8 mouse cellular contexts compared by ENCODE assay signal in genomic region chrX:129750606-129751005, GRCm38 (mm10). TPM values are rescaled to one million over a fixed set of nuclear protein-coding genes. Genes with fewer than 3 reads are reported as not detected.
DNase-seq lines count a peak whose midpoint lies in the region; ATAC-seq lines count a peak whose summit lies in the region.

No protein-coding gene starts in this region.

- WGBS in neural tube, embryonic 11.5 days = 14% methylated on average over 6 of the region's 6 CpGs
- 25% methylated on average over 6 of the region's 6 CpGs for WGBS in forebrain, embryonic 14.5 days
- WGBS in limb, embryonic 15.5 days = 17% methylated on average over 6 of the region's 6 CpGs
- WGBS in neural tube, embryonic 12.5 days = 34% methylated on average over 6 of the region's 6 CpGs

- no peak overlapping the region for H3K27ac ChIP-seq in neural tube, embryonic 11.5 days (ENCODE audit: low read depth, low read length)
- H3K27ac ChIP-seq in forebrain, embryonic 14.5 days (ENCODE audit: low read depth, low read length) = no peak overlapping the region
- peak overlapping the region; percentile 69 for H3K27ac ChIP-seq in limb, embryonic 15.5 days
- H3K27ac ChIP-seq in neural tube, embryonic 12.5 days = no peak overlapping the region

- no peaks in the 10 kb centered on the region for H3K9me3 ChIP-seq in neural tube, embryonic 11.5 days (ENCODE audit: control insufficient read depth, low read length)
- H3K9me3 ChIP-seq in forebrain, embryonic 14.5 days (replicated peaks; ENCODE audit: control insufficient read depth, low read length) = no peaks in the 10 kb centered on the region
- H3K9me3 ChIP-seq in limb, embryonic 15.5 days = no peaks in the 10 kb centered on the region
- H3K9me3 ChIP-seq in neural tube, embryonic 12.5 days = no peaks in the 10 kb centered on the region

- peak overlapping the region; percentile 60 for H3K9ac ChIP-seq in neural tube, embryonic 11.5 days (ENCODE audit: low read length)
- peak overlapping the region; percentile 69 for H3K9ac ChIP-seq in forebrain, embryonic 14.5 days (ENCODE audit: low read length)
- H3K9ac ChIP-seq in limb, embryonic 15.5 days = peak overlapping the region; percentile 45; the same call in 1 of the 2 replicates
- H3K9ac ChIP-seq in neural tube, embryonic 12.5 days = peak overlapping the region; percentile 54; the same call in 1 of the 2 replicates

- peak overlapping the region; percentile 47 for H3K4me3 ChIP-seq in neural tube, embryonic 11.5 days (ENCODE audit: low read depth, low read length)
- H3K4me3 ChIP-seq in forebrain, embryonic 14.5 days (ENCODE audit: low read depth, low read length) = peak overlapping the region; percentile 48
- H3K4me3 ChIP-seq in limb, embryonic 15.5 days = peak overlapping the region; percentile 57
- peak overlapping the region; percentile 50 for H3K4me3 ChIP-seq in neural tube, embryonic 12.5 days

- H3K4me1 ChIP-seq in neural tube, embryonic 11.5 days (ENCODE audit: control insufficient read depth, insufficient read depth, low read length) = no peaks in the 10 kb centered on the region
- no peaks in the 10 kb centered on the region for H3K4me1 ChIP-seq in forebrain, embryonic 14.5 days (ENCODE audit: control insufficient read depth, insufficient read depth, low read length)
- H3K4me1 ChIP-seq in limb, embryonic 15.5 days = no peaks in the 10 kb centered on the region
- no peaks in the 10 kb centered on the region for H3K4me1 ChIP-seq in neural tube, embryonic 12.5 days

- DNase-seq in neural tube, embryonic 11.5 days (ENCODE audit: low spot score) = no peak
- no peak for DNase-seq in neural tube, embryonic 10.5 days (ENCODE audit: extremely low spot score, low spot score)
- no peak for DNase-seq in forebrain, embryonic 14.5 days (ENCODE audit: low spot score)
- DNase-seq in thymus, adult 18-20 months = no peak
- no peak for DNase-seq in spleen, adult 12 weeks (ENCODE audit: low spot score)

- no peaks in the 10 kb centered on the region for H3K36me3 ChIP-seq in neural tube, embryonic 11.5 days (ENCODE audit: control insufficient read depth, insufficient read depth, low read length)
- H3K36me3 ChIP-seq in forebrain, embryonic 14.5 days (ENCODE audit: control insufficient read depth, insufficient read depth, low read length) = no peaks in the 10 kb centered on the region
- no peaks in the 10 kb centered on the region for H3K36me3 ChIP-seq in limb, embryonic 15.5 days
- no peaks in the 10 kb centered on the region for H3K36me3 ChIP-seq in neural tube, embryonic 12.5 days

- no peaks in the 10 kb centered on the region for H3K27me3 ChIP-seq in neural tube, embryonic 11.5 days (ENCODE audit: control insufficient read depth, insufficient read depth, low read length)
- no peaks in the 10 kb centered on the region for H3K27me3 ChIP-seq in forebrain, embryonic 14.5 days (replicated peaks; ENCODE audit: control insufficient read depth, insufficient read depth, low read length)
- no peaks in the 10 kb centered on the region for H3K27me3 ChIP-seq in limb, embryonic 15.5 days
- H3K27me3 ChIP-seq in neural tube, embryonic 12.5 days (replicated peaks) = no peaks in the 10 kb centered on the region

- peak overlapping the region; percentile 45 for H3K4me2 ChIP-seq in neural tube, embryonic 11.5 days (ENCODE audit: low read depth)
- H3K4me2 ChIP-seq in forebrain, embryonic 14.5 days (ENCODE audit: low read length) = peak overlapping the region; percentile 48
- peak overlapping the region; percentile 42 for H3K4me2 ChIP-seq in limb, embryonic 15.5 days
- peak overlapping the region; percentile 56 for H3K4me2 ChIP-seq in neural tube, embryonic 12.5 days (replicated peaks)

- ATAC-seq in neural tube, embryonic 11.5 days (ENCODE audit: insufficient read depth, low FRiP score, low TSS enrichment) = 0 out of 2 replicates have a peak, but pooled peaks have one; percentile 16
- peak; percentile 6; the same call in 1 of the 2 replicates for ATAC-seq in forebrain, embryonic 14.5 days
- ATAC-seq in limb, embryonic 15.5 days (ENCODE audit: insufficient number of reproducible peaks, low FRiP score, low TSS enrichment, low read depth) = no peak
- 0 out of 2 replicates have a peak, but pooled peaks have one; percentile 6 for ATAC-seq in neural tube, embryonic 12.5 days (ENCODE audit: low FRiP score, low read depth)
- ATAC-seq in frontal cortex, adult (ENCODE audit: low TSS enrichment) = no peak

RNA-seq across cellular contexts. Expression of gene Diaph2, which starts 1.1 kb away (rescaled TPM):
- 3.7 and 3.8 TPM in 2 replicates for polyA plus RNA-seq in neural tube, embryonic 11.5 days (2014; fragmentation: Nextera tagmentation; extraction: Ambion mirVana)
- 3.4 and 4.6 TPM in 2 replicates for polyA plus RNA-seq in forebrain, embryonic 14.5 days (2014; fragmentation: Nextera tagmentation; extraction: Ambion mirVana)
- 5.6 TPM in 2 replicates for polyA plus RNA-seq in limb, embryonic 15.5 days (2015; fragmentation: Nextera tagmentation; extraction: Ambion mirVana)
- polyA plus RNA-seq in neural tube, embryonic 12.5 days (2016; fragmentation: Nextera tagmentation; extraction: Ambion mirVana) = 4.9 and 5.2 TPM in 2 replicates

Comparison
In these comparisons a context has a peak if more than half of its experiments do, and no peak if none do; other contexts are left out.
1. ATAC-seq: peak in neural tube, embryonic 11.5 days (single experiment), forebrain, embryonic 14.5 days (single experiment) and neural tube, embryonic 12.5 days (single experiment); none in limb, embryonic 15.5 days (single experiment) and frontal cortex, adult (single experiment).
2. Peak in every context shown above with its lines, with median percentiles within 50 percentile points of each other: H3K4me2 ChIP-seq, H3K4me3 ChIP-seq and H3K9ac ChIP-seq.